Mouse (Mus musculus) bone marrow, adult 2 months (tissue): ENCODE data around the gene Gm8332.
"Not testable (repeated sequence)": the region's sequence is repeated elsewhere in the genome, so short reads cannot be mapped to it uniquely, and the experiment has no call there.

Experiments
- CTCF ChIP-seq: fragments of 200-500 bp; IDR thresholded peaks from 2 replicates; pipeline ENCODE4 v1.5.1; 2011; ENCODE audit warnings: low read length, control low read depth; ENCODE audit not compliant: control insufficient read depth, insufficient read depth
- POLR2A ChIP-seq: fragments of 200-500 bp; IDR thresholded peaks from 2 replicates; pipeline ENCODE4 v1.6.1; 2011; ENCODE audit warnings: low read depth, mild to moderate bottlenecking, control low read depth, low read length, borderline replicate concordance; ENCODE audit not compliant: control insufficient read depth

DNA sequence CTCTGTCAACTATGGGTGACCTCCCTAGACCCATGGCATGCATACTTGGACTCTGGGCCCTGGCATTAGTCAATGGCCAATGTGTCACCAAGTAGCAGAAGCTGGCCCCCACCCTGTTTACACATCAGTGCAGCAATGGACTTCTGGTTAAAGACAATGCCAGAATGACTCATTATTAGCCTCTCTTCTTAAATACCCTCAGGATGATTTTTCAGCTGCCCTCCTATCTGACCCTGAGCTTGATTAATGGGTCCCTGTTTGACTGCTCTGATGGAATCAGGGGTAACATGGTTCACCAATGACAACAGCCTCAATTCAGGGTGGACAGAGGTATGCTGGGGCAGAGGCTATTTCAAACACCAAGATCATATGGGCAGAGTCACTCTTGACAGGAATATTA, 4.1 kb downstream of the Gm8332 start:
- TF ChIP-seq POLR2A, CTCF: not testable (repeated sequence)
